Mouse (Mus musculus) adrenal gland, postnatal 10 days (tissue): ENCODE data around the gene Ly86. TPM values are rescaled to one million over a fixed set of nuclear protein-coding genes. Genes with fewer than 3 reads are reported as not detected.

Source experiments
- DNase-seq: peaks from one replicate; pipeline ENCODE4 v3.0.0; 2021; ENCODE audit warnings: mixed read lengths
- total RNA-seq, 2 experiments: library from RNA; stranded (reverse); gene quantifications; 2 replicates each; pipeline ENCODE4 v1.2.3; 2021

Ly86 gene
- total RNA-seq, 2 experiments from 2014 or later, result 4.2 to 4.6 TPM

DNA sequence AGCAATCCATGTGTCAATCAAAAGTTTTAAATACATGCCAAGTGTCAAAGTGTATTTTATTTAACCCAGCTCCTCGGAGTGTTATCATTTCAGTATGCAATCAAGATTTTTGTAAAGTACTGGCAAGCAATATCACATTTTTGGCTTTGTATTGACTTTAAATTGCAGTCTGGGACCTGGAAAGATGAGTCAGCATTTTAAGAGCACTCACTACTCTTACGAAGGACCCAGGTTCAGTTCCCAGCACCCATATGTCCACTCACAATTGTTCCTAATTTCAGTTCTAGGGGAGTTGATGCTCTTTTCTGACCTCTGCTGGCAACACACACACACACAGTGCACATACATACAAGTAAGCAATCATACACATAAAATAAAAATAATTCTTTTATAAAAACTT lies 86.7 kb downstream of the Ly86 start:
- DNase-seq, result no peak

DNA sequence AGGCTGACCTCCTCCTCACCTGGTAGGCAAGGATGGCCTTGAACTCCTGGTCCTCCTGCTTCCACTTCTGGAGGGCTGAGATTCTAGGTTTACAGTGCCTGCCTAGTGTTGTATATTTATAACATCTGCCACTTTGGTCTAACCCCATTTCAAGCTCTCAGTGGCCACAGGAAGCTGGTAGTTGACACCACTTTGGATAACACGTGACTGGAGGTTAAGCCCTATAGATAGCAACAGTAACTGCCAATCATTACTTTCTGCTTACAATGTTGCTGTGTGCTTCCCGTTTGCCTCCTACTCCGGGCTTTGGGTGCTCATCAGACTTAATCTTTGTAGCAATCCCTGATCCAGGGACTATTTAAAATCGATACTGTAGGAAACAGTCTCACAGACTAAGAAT lies 87.6 kb downstream of the Ly86 start:
- DNase-seq, result no peak

DNA sequence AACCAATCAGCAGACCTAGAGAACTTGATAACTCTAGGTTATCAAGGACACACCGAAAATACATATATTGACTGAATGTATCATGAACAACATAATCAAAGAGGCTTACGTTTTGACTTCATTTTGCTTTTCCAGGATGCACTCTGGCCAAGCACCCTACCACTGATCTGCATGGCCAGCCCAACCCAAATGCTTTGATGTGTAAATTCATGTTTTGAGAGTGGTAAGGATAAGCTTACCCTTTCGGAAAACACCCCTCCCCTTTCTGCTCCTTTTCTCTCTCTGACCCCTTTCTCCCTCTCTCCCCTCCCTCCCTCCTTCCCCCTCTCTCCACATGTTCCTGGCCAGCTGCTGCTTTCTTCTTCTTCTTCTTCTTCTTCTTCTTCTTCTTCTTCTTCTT lies 88.1 kb downstream of the Ly86 start:
- DNase-seq, result no peak

DNA sequence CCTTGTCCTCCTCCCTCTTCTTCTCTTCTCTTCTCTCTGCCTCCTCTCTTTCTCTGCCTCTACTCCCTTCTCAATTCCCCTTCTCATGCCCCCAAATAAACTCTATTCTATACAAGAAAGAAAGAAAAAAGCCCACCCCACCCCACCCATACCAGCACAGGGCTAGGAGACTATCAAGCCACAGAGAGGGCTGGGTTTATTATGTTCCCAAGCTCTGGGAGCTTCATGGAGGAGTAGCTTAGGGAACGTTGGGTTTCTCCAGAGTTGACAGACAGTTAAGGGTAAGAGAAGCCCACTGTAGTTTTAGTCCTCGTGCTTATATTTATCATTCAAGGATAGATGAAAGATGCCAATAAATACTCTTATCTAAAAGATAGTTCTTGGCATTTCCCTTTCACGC lies 88.7 kb downstream of the Ly86 start:
- no peak for DNase-seq

DNA sequence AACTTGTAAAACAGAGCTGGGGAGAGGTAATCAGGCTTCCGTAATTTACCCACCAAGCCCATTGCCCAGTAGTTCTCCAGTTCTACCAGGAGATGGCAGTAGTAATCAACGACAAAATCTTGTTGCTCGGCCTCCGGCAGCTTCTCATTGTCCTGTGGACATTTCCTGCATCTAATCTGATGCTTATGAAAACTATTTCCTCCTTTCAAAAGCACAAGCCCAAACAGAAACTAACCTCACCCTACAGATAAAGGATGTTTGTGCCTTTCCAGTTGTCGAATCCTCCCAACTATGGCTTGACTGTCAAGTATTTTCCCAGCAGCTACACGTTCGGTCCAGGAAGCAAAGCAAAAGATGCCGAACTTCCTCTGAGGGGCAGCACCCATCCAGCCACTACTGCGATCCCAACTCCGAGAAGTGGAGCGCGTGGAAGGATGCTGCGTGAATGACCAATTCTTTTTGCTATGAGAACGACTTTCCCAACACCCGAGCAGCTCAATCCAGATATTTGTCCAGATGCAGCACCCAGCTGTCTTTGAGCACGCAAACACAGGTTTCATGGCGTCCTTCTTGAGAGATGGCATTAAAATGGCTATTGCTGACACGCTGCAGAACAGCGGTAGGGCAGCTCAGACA lies 89.2 kb downstream of the Ly86 start:
- DNase-seq, result peak; percentile 72

DNA sequence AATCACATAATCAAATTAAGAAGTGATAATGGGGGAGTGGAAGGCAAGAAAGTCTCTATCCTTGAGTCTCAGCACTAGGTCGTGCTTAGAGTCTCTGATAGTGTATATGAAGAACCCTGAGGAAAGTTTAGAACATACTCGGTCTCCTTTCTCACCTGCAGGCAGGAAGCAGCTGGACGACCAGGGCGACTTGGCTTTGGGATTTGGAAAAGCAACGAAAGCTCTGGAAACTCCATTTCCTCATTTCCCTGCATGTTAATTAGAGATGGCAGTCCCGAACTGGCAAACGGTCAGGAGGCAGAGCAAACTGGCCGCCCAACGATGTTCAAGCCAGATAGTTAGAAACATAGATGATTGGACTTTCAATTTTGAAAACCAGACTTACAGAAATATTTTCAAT lies 89.8 kb downstream of the Ly86 start:
- DNase-seq, result no peak

DNA sequence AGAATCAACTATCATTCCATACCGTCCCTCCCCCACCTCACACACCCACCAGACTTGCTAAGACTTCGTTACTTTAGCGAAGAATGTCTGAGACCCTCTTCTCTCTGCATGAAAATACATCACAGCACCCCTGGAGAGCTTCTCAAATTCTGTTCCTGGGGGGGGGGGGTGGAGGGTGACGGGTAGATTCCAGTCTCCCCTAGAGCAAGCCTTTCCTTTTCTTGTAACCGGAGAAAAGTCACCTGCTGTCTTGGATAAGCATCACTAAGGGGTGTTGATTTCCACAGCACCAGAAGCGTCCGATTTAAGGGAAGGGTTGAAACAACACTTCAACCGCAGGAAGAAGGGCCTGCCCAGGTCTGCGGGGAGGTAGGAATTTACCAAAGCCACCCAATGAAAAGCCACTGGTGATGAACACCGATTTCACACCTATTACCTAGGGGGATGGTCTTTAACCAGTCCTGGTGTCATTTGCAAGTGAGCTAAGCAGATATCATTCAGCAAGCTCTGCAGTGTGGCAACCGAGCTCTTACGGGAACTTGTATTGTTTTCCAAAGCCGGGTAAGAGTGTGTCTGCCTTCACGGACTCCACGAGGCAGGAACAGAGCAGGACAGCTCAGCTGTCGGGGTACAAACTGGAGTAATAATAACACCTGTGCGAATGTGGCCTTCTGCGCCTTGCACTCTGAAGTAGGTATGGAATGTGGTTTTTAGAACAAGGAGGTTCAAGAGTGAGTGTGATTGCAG lies 91.4 kb downstream of the Ly86 start:
- DNase-seq, result no peak

DNA sequence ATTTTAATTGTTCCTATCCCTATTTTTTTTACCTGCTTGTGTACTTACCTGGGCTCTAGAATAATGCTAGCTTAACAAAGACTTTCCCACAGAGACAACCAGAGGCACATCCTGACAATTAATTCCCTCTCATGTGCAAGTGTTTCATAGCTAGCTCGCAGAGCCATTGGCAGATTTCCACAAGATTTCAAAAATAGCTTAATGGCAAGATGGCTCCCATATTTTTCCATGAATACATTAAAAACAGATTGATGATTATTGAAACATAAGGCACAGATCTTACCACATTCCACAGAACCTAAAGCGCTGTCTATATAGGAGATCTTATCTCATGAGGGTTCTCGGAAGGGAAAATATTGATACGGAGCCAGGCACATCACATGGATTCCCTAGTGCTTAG lies 93.8 kb downstream of the Ly86 start:
- DNase-seq, result no peak

DNA sequence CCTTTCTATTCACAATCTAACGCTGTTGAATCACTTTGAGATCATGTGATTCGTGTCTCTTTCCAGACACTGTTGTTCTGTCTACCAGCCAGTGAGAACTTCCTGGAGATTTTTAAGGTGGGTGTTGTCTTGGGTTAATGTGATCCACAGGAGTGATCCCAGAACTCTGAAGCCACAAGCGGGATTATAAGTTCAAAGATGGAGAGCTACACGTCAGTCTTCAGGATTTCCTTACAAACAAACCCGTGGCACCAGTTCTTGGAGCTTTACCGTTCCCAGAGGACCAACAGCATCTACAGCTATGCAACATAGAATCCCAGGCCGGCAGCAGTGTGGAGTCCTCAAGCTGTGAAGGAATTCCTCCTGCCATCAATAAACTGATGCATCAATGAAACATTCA lies 94.5 kb downstream of the Ly86 start:
- no peak for DNase-seq

DNA sequence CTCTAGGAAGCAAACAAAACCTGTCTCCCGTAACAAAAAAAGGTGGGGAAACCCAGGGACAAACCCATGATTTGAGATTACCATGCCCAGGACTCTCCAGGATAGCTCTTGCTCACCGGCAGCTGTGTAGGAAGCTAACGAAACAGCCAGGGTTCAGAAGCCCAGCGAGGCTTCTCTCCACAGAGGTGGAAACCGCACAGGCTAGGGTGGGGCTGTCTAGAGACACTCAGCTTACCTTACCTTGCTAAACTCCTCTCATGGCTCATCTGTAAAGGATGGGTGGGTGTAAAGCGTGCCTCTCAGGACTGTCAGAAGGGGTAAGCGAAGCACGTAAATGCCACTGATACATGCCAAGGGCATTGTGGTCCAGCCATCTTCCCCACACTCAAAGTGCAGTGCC lies 94.9 kb downstream of the Ly86 start:
- DNase-seq, result no peak

DNA sequence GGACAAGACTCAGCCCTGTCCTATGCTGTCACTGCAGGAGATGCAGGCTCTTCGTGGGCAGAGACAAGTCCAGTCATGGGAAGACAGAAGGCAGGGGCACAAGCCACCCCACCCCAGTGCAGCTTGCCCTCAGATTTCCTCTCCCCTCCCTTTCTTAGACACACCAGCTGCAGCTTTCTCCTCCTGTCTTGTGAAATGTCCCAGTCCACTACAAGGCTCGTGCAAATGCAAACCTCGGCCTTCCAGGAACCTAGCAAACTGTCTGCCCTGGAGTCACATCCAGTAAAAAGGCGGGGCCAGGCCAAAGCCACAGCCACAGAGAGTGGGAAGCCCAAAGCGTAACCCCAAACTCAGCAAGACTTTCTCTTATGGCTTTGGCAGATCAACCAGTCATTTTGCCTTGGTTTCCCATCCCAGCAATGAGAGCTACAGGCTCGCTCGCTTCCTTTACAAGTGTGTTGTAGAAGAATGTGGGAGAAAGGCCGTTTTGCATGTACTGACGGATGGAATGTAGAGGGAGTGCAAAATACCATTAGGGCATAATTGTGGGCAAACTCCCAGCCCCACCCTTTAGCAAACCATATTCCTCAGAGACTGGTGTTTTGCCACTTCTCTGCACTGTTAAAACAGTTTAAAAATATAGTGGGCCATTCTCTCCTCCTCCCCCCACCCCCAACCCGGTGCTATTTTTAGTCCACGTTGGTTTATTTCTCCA lies 95.7 kb downstream of the Ly86 start:
- no peak for DNase-seq

DNA sequence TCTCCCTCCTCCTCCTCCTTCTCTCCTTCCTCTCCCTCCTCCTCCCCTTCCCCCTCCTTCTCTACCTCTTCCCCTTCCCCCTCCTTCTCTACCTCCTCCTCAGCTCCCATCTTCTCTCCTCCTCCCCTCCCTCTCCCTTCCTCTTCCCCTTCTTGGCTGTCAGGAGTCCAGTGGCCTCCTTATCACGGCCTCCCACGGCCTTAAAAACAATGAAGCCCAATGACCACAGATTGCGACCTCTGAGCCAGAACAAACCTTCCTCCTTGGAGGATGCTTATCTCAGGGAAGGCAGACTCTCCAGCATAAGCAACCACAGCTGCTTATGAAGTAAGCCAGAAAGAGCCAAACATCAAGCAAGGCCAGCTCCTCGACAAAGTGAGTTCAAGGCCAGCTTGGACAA lies 97.0 kb downstream of the Ly86 start:
- DNase-seq, result peak; percentile 12

DNA sequence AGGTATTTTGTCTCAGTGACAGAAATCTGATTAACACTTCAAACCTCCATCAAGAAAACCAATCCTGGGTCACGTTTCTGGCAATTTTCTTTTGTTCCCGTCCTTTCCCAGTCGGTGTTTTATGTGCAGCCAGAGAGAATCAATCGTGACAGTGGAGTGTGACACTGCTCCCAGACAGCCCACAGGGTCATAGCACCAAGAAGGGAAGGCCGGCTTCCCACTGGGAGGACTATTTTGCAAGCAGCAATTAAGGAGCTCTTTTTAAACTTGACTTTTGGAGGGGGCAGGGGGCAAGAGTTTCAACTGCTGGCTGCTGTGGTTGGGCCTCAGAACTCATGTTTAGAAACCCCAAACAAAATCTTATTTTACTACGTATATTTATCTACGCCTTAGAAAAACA lies 97.5 kb downstream of the Ly86 start:
- peak; percentile 61 for DNase-seq

DNA sequence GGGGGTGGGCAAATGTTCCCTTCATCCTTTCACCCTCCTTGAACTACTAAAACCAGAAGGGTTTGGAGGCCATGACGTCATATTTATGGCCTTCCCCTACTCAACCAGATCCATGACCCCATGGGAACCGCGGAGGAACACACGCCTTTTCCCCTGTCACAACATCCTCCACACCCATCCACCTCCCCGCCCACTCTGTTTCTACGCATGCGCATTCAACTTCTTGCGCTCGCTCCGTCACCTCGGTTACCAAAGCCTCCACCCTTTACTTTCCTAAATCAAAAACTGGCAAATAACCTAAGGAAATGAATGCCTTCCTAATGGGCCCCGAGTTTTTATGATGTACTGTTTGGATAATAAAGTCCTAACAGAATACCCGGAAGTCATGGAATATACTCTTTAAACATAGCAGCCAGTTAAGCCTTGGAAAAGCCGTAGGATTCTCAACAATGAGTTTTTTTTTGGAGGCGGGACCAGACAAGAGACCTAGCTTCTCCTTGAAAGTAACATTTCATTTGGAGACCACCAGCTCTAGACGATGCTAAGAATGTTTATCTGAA lies 101.8 kb downstream of the Ly86 start:
- DNase-seq, result no peak

DNA sequence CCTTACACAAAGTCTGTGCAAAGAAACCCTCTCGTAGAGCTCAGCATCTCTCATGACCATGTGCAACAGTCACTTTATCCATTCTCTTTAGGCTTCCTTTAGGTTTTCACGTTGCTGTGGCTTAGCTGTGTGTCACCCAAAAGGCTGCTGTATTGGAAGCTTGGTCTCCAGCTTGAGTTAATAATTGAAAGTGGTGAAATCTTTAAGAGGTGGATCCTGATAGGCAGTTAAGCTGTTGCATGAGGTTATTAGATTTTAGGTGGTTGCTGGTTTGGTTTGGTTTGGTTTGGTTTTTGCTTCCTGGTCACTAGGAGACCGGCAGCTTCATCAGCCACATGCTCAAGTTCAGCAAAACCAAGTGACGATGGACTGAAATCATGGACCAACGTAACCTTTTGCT lies 106.0 kb downstream of the Ly86 start:
- DNase-seq, result no peak

DNA sequence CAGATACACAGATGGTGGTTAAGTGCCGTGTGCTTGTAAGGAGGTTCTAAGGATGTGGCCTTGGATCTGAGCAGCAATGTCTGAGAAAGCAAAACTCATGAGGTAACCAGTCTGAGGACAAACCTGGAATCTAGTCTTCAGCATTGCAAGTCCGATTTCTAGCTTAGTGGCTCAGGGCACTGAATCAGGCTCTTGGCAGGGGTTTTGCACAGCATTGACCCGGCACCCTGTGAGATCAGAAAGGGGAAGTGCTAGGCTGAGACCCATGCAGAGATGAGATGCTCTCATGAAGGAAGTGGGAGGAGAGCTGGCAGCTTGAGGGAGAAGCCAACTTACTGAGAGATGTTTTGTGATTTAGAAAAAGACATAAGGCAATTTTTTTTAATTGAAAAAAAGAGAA lies 106.5 kb downstream of the Ly86 start:
- peak; percentile 26 for DNase-seq

DNA sequence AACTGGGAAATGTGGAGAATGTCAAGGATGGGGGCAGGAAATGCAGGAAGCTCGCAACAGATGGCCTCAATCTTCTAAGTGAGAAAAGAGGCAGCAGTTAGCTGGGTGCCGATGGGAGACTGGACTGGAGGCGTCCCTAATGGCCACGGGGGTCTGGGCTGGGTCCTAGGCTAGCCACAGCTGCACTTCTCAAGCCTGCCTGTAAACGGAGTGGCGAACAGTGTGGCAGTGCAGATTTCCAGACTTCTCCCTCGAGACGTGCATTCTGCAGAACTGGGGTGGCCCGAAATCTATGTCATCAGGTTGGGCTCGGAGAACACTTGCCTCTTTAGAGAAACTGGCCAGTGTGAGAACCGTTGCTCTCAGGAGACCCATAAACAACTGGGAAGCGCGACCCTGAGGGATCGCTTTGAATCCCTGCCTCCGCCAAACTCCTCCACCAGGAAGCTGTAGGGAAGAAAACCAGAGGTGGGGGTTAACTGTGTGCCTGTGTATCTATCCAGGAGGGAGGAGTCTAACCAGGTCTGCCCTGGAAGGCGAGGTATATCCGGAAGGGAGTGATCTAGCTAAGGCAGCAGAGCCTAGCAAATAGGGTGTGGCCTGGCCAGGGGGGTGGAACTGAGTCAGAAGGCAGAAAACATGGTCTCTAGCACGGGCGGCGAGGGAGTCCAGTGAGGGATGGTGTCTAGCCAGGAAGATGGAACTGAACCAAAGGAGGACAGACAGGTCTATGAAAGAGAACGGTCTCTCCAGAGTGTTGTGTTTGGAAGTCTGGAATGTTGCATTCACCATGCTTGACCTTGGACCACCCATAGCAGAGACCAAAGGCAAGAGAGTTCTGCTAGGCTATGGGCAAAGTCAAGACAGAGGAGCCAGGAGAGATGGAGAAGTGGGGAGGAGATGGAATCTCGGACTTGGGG lies 107.3 kb downstream of the Ly86 start:
- peak; percentile 58 for DNase-seq

DNA sequence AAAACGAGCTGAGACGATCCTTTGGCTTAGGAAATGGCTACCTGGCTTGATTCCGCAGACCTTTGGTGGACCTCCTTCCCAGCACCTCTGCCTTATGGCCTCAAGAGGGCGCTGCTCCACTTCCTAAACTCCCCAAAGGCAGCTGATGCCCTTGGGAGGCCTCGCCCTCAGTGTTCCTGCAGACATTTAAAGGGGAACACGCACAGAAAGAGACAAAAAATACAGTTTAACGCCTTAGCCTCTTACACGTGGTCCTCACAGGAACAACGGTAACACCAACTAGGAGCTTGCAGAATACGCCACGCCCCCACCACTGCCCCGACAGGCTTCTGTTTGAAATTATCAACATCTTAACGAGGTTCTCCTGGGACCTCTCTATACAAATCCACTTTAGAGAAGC lies 108.2 kb downstream of the Ly86 start:
- peak; percentile 88 for DNase-seq

DNA sequence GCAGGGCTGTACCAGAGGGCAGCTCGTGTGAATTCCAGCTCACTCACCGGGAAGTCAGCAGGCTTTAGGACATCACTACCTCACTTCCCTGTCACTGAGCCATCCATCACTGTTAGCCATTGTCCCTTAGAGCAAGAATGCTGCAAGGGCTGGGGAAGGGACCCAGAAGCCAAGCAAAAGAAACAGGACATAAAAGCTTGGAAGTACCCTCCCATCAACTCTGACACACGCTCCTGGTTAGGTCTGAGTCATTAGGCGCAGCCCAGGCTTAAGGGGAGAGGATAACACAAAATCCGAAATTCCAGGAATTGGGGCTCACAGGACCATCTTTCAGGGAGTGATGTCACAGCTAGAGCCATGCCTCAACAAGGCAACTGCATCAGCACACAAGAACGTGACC lies 109.3 kb downstream of the Ly86 start:
- peak; percentile 10 for DNase-seq

DNA sequence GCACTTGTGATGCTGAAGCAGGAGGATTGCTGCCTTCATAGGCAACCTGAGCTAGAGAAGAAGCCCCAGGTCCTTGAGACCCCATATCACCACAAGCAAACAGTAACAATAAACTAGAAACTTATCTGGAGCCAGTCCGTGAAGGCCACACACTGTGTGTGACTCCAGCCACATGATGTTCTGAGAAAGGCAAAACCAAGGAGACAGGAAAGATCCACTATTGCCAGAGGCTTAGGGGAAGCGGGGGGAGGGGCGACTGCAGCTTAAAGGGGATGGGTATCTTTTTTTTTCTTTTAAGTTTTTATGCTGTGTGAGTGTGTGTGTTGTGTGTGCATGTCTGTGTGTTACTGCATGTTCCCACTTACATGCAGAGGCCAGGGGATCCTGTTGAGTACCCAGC lies 110.6 kb downstream of the Ly86 start:
- peak; percentile 47 for DNase-seq

DNA sequence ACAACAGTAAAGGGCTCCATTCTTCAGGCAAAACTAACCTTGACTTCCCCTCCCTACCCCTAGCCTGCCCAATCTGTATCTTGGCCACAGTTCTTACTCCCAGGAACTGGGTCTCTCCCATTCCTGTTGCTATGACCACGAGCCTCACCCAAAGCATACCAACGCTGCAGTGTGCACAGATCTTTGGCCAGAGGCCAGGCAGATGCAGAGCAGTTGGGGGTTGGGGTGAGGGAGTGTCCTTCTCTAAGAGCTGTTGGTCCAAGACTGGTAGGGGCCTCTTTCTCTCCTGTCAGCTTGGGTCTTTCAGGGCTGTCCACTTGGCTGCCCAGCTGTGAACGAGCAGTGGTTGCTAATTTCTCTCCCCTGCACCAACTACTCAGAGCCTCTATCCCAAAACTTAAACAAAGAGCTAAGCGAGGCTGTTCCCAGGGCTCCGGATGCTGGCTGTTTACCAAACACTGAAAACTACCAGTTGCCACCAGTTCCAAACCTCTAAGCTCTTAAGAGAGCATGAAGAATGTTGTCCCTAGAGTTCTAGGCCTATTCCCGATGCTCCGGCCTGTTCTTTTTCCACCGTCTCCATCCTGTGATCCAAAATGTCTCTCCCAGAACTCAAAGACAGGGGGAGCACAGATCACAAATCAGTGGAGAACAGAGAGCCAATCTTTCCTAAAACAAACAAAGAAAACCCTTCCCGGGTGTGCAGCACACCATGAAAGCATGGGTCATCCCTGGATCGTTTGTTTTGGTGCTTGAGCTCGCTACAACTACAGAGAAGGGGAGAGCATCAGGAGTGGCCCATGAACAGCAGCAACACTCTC lies 112.2 kb downstream of the Ly86 start:
- DNase-seq, result peak; percentile 78
